Mouse (Mus musculus) adrenal gland, adult 8-10 months (tissue): ENCODE data around the gene Cpsf3. TPM values are rescaled to one million over a fixed set of nuclear protein-coding genes. Genes with fewer than 3 reads are reported as not detected.

Source experiments
- DNase-seq: peaks from one replicate; pipeline ENCODE4 v3.0.0; 2022
- total RNA-seq, 4 experiments: library from RNA; stranded (reverse); gene quantifications; 2 replicates each; pipeline ENCODE4 v1.2.4; 2022

Cpsf3 gene
- total RNA-seq, 4 experiments from 2014 or later, result 65.3 to 78.3 (median 69.5) TPM

DNA sequence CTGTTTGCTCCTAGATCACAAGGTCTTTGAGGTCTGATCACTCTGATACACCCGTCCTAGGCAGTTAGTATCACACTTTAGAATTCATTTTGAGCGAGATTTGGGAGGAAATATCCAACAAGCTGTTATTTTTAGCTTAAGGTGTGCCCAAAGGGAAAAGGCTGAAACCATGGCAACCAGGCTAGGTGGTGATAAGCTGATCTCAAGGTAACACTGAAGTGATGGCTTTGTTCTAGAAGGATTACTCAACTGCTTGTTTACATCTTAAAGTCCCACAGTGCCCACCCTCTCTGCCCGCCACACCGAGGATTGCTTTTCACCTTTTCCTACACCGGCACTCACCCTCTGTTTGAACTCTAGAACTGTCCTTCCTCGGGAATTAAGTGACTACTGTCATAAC, 4.5 kb downstream of the Cpsf3 start:
- no peak for DNase-seq

DNA sequence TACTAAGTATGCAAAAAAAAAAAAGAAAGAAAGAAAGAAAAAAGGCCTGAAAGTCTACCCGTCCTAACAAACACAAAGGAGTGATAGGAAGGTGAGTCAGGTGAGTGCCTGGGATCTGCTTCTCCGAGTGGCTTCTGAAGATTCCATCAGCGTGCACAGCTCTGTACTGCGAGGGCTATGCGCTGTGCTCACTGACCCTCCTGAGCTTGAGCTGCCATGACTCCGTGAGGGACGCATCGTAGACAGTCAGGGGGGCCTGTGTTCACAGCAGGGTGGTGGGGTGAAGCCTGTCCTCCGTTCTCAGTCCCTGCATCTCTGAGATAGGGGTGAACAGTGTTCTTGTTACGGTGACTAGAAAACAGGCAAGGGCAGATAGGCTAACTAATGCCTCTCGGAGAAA, 13.7 kb downstream of the Cpsf3 start:
- no peak for DNase-seq

DNA sequence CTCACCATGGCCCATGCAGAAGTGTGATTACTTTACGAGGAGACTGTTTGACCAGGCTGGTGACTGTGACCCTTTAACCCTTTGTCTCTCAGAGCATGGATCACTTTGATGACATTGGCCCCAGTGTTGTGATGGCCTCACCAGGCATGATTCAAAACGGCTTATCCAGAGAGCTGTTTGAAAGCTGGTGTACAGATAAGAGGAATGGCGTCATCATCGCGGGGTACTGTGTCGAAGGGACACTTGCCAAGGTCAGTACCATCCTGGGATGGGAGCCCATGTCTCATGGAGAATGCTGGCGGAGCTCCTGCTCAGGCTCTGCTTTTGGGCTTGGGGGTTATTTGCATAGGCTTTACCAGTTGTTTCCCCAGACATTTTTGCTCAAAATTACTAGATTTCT, 16.1 kb downstream of the Cpsf3 start:
- DNase-seq, result peak; percentile 69

DNA sequence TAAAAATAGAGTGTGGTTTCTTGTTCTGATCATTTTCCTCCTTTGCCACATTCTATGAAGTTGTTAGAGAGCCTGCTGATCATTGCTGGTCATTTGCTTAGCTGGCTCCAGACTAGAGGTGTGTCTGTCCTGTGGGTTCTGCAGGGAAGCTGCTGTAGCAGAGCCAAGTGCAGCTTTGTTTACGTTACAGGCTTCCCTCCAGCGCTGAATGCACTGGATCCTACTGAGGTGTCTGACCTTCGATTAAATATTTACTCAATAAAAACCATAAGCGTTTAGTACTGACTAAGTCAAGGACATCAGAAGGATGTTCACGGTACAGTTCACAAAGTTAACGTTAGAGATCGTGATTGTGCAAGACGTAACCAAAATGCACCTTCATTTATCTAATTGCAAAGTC, 16.7 kb downstream of the Cpsf3 start:
- no peak for DNase-seq

DNA sequence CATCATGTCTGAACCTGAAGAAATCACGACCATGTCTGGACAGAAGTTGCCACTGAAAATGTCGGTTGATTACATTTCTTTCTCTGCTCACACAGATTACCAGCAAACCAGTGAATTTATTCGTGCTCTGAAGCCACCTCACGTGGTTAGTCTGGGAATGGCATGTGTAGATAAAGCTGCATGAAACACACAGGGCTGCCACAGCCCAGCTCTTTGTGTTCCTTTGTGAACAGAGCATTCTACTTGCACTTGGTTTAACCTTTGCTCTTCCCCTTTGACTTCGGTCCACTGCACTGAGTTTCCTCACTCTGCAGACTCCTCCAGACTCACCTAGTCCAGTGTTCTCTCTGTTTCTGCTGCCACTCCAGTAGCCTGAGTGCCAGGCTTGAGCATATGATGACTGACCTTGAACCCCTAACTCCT, 17.2 kb downstream of the Cpsf3 start:
- DNase-seq, result no peak

DNA sequence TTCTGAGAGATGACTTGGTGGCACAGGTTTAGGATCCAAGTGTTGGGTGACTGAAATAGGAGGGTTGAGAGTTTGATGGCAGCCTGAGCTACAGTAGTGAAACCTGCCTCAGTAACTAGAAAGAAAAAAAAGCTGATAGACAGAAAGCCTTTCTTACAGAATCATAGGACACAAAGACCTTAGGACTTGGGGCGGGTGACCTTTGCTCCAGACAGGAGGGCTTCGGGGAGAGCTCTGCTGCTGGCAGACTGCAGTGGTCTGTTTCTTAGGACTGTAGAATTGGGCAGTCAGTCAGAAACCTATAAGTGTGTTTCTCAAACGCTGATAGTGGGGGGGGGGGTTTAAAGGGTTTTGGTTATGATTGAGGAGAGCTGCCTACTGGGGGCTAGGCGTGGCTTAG, 20.6 kb downstream of the Cpsf3 start:
- no peak for DNase-seq

DNA sequence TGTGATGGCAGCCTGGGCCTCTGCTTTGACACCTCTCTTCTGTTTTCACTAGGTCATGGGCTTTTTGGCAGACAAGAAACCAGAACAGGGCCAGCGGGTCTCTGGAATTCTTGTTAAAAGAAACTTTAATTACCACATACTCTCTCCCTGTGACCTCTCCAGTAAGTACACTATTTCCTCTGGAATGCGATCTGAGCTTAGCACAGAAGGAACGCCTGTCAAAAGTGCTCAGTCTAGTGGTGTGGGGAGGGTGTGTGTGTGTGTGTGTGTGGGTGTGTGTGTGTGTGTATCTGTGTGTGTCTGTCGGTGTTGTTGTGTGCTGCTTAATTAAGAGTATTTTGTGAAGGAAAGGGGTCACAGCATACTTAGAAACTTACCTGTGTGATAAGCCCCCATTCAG, 21.5 kb downstream of the Cpsf3 start:
- no peak for DNase-seq

DNA sequence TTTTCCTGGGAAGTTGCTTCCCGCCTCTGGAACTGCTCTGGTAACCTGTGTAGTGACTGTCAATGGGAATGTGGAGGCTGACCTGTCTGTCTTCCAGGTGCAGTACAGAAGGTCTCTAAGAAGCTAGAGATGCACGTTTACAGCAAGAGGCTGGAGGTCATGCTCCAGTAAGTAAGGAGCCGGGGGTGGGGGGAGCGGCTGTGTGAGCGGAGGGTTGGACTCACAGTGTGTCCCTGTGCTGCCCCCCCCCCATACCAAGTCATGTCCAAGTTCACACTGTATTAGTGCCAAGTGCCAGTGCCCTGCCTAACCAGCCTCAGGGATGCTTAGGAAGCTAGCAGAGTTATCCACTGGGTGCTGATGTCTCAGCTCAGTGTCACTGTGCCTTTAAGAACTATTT, 27.0 kb downstream of the Cpsf3 start:
- DNase-seq, result no peak

DNA sequence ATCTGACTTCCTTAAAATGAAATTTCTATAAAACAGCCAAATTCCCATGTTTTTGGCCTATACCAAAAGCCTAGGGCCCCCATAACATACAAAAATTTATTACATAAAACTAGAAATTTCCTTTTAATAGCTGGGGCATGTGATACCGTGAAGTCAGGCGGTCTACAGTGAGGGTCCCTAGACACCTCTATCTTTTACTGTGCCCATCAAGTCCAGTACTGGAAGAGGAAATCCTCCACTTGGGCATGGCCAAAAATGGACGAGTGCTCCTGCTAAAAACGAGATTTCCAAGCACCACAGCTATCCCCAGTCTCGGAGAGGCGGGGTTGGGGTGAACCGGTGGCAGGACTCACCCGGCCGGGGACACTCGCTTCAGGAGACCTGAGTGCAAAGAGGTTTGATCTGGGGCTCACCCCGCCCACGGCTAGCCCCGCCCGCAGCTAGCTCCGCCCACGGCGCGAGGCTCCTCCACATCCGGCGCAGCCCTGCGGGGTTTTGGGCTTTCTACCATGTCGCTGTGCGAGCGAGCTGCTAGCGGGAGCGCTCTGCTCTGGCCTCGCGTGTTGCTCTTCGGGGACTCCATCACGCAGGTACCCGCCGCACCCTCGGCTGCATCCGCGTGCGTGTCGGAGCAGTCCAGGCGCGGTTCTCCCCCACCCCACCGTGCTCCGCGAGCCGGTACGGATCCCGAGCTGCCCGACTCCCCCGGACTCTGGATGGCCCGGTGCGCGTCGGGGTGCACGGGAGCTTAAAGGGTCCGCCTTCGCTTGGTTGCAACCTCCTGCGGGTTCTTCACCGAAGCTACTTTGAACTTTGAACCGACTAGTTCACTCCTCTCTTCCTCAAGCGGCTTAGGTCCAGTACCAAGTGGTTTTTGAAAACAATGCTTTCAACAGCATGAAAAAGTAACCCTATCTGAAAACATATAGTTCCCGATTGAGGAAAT, 31.0 kb downstream of the Cpsf3 start, which contains the start of gene Iah1:
Iah1 (plus strand) TSS at position 467 of the 946 bp plus-strand sequence.
- peak; percentile 74 for DNase-seq

DNA sequence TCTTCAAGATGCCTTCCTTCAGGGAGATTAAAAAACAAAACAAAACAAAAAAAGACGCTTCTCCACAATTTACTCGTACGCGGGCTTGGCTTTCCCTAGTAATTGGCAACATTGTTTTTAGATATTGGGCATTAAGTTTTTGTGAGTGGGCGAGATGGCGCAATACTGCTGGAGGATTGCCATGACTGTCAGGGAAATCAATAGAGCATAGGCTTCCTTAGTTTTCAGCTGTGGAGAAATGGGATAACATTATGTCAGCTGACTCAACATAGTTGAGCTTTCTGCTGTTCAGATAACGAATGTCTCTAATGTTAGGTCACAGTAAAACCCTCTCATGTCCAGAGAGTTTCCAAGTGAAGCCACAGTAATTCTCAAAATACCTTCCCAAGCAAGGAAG, 31.7 kb downstream of the Cpsf3 start:
- DNase-seq, result peak; percentile 34

DNA sequence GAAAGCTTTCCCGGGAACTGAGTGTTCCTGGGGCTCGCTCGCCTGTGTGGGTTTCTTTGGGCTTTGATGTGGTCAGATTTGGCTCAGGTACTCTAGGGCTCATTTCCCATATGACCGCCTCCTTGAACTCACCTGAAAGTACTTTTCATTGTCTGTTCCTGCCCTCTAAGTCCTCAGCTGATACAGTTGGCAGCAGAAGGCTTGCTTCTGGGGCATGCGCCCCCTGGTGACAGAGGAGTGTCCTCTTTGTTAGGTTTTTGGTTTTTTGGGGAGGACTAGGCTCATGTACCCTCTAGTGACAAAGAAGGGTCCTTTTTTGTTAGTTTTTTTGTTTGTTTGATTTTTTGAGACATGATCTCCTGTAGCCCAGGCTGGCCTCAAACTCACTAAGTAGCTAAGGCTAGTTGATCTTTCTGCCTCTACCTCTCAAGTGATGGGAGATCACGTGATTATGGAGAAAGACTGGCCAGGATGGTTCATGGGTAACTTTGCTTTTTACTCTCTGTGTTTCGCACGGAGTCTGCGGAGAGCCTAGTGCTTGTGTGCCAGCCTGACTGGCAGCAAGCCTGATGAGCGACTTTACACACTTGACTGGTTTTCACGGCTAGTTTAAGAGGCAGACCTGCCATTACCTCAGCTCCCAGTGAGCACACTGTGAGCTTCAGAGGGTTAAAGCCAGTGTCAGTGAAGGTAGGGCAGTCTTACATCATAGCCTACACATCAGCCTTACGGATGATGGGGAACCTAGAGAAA, 33.1 kb downstream of the Cpsf3 start:
- peak; percentile 32 for DNase-seq

DNA sequence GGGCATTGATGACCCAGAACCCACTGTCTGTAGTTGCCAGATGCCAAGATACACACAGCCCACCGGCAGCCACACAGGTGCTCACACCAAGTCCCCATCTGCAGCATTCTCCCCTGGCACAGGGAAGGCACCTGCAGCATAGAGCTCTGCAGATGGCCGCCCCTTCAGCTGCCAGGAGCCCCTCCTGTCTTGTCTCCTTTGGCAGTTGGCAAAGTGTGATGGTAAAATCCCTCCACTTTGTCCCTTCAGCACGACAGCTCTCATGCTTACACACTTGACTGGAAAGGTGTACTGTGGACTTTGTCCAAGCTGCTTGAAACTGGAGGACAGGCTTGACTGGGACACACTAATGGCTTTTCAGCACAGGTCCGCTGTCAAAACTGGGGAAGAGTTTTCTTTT, 35.1 kb downstream of the Cpsf3 start:
- DNase-seq, result no peak

DNA sequence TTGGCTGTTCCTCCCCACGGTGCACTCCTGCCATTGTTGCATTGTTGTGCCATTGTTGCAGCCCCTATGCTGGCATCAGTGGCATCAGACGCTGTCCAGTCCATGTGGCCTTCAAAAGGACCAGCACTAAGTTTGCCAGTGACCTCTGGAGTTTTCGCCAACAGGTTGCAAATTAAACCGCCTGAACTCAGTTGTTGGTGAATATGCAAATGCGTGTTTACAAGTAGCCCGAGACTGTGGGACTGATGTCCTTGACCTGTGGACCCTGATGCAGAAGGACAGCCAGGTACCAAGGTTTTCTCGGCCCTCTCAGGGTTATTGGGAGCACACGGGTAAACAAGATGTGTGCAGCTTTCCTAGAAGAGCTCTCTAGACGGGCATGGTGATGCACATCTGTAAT, 36.0 kb downstream of the Cpsf3 start:
- no peak for DNase-seq

DNA sequence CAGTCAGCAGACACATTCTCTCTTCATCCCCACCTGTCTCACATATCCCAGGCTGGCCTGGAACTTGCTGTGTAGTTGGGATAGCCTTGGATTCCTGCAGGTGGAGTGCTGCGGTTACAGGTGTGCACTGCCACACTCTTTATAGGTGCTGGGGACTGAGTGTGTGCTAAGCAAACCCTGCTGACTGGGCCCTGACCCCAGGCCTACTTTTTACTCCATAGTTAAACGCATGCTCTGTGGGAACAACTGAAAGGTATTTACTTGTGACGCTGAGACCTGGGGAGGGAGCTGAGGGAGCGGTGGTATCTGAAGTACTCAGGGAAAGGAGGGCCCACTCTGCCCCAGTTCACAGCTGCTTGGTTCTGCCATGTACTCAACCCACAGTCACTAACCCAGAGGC, 37.1 kb downstream of the Cpsf3 start:
- no peak for DNase-seq

DNA sequence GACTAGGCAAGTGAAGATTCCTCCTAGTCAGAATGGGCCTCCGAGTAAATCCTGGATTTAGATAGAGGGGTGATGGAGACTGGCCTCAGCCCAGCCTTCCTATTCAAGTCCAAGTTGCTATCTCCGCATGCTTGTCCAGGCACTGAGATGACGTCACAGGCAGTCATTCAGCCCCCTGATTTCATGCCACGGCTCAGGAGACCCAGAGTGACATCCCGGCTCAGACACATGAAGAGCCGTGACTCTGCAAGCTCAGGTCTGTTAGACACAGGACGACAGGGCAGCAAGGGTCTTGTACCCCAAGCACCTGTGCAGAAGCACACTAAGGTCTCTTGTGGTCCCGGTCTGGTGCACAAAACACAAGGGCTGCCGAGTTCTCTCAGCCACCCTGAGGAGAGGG, 37.7 kb downstream of the Cpsf3 start:
- no peak for DNase-seq

DNA sequence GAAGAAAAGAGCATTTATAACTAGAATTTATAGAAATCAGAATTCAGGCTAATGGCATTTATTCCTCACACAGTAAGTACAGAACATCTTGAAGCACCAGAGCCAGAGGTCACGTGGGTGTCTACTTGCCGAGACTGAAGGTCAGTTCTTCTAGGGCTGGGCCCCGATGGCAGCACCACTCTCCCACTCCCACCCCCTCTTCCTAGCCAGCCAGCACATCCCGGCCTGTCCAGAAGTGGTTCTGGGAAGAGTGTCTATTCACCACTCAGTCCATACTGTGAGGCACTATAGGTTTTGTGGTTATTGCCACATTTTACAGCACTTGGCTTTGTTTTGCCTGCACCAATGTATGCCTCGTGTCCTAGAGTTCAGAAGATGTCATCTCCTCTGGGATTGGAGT, 38.9 kb downstream of the Cpsf3 start:
- DNase-seq, result no peak

DNA sequence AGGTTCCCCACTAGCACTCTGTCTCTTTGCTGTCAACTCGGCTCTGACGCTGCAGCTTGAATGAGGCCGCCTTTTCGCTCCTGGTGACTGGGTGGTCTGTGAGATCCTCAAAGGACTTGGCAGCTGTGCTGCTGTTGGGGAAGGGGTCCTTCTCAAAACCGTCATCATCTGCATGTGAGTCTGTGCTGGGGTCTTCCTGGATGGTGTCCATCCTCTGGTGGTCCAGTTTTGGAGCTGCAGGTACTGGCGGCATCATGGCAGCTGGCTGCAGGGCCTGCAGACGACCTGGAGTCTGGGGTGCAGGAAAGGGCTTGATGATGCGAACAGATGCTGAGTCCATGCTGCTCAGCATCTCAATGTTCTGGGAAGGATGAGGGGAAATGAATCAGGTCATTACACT, 40.1 kb downstream of the Cpsf3 start:
- DNase-seq, result no peak

DNA sequence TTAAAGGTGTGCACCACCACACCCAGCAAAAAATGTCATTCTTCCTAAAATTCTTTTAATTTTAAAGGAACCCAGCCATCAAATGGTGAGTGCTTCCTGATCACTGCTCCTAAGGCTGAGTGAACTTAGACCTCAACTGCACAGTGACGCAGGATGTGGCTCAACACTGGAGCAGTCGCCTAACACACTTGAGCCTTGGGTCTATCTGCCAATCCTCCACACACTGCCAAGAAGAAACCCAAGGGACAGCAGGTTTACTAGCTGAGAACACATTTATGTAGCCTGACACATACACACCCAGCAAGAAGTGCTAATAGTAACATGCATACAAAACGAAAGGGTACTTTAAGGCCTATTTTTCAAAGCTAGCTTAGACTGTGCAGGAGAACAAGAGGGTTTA, 41.1 kb downstream of the Cpsf3 start:
- no peak for DNase-seq

DNA sequence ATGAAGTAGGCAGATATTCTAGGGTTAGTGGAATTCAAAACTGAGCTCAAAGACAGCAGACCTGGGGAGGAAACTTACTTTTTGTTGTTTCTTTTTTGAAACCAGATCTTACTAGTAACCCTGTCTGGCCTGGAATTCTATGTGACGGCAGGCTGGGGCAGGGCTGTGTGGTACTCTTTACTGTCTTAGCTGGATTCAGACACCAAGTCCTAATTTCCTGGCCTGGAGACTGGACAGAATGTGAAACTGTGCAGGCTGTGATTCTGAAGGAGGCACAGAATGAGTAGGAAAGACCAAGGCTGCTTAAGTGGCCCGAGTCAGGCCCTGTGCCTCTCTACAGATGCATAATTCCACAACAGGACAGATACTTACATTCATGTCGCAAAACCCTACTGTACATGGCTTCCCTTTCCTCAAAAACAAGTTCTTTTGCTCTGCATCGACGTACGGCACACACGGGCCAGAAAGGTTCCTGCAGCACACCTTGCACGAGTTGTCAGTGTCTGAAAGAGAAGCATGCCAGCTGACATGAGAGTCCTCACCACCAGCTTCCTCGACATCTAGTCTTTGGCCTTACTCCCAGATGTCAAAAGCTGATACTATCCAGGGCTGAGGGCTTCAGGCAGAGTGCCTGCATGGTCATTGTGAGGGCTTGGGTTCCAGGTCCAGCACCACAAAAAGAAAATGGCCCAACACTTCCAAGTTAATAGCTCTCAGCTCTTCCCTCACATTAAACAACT, 44.6 kb downstream of the Cpsf3 start:
- no peak for DNase-seq

DNA sequence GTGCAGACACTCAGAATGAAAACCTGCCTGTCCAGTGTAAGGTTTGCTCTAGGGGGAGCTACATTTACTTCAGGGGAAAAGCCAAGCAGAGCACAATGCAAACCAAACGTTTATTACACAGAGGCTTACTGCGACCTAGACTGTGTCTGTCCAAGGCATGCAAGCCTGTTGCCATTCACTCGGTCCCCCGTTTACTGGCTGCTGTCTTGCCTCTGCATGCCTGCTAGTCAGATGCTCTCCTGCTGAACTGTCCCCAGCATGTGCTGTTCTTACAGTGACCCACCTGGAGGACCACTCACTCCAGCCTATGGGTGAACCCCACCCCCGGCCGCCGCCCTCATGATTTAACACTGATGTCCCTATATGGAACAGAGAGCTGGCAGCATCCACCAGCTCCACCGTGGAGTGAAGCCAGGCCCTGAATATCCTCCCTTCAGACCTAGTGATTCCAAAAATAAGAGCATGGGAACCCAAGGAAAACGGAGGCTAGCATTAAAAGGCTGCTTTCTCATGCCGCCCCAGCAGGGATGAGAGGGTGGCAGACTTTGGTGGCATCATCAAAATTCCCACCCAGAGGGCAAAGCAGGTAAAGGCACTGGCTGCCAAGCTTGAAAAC, 45.9 kb downstream of the Cpsf3 start:
- DNase-seq, result no peak

DNA sequence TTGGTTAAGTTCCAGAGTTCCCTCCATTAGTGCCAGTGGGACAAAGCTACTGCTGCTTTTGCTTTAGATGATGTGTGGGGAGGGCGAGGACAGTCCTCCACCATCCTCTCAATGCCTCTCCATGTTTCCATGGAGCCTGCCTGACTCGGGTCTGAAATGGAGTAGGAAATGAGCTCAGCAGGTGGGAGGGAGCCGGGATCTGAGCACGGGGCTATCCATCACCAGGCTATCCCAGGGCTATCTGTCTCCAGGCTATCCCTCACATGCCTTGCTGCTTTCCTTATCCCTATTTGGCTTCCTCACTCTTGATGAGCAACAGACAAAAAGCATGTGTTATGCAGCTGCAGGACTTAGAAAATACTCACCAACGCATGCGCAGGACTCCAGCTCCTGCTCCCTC, 46.5 kb downstream of the Cpsf3 start:
- DNase-seq, result no peak

DNA sequence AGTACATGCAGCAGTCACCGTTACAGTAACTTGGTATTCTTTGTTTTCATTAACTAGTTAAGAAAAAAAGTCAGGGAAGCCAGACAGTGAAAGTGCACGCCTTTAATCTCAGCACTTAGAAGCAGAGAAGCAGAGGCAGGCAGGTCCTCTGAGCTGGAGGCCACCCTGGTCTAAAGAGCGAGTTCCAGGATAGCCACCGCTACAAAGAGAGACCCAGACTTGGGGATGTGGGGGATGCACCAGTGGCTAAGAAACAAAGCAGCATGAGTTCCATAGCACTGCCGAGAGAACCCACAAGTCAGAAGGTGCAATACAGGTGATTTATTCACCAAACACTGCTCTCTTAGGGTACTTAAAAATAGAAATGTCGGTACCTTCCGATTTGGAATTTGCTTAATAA, 47.8 kb downstream of the Cpsf3 start:
- no peak for DNase-seq

DNA sequence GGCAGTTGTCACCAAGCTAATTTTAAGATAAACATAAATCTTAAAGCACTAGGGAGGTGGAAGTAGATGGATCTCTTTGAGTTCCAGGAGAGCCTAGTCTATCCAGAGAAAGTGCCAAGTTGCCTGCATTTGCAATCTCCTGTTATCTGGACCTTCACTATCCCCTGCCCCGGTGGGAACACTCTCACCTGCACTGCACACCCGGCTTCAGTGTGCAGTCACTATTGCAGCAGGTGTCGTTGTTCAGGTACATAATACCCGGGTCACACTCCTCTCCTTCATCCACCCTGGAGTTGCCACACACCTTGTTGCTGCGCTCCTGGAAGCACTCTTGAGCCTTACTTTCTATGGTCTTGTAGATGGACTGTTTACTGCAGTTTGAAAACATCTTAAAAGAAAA, 48.6 kb downstream of the Cpsf3 start:
- DNase-seq, result no peak
